Mouse (Mus musculus) hindbrain, postnatal 0 days (tissue): ENCODE measurements around the gene Cep135. TPM values are rescaled to one million over a fixed set of nuclear protein-coding genes. Genes with fewer than 3 reads are reported as not detected.

Experiments
- ATAC-seq: fragments of 200-750 bp; cut with Nextera tagmentation; 2 replicates; pipeline ENCODE4 v1.8.0; 2017; ENCODE audit warnings: mild to moderate bottlenecking, moderate TSS enrichment, moderate library complexity
- DNase-seq: peaks from one replicate; pipeline ENCODE4 v3.0.0-alpha.2; 2015; ENCODE audit warnings: low spot score
- H3K27ac ChIP-seq: fragments of 300-500 bp; sonication (generic); 2 replicates; pipeline ENCODE4 v1.5.1; 2014; ENCODE audit warnings: mild to moderate bottlenecking
- H3K27me3 ChIP-seq: fragments of 300-500 bp; sonication (generic); 2 replicates; pipeline ENCODE4 v1.6.1; 2014; ENCODE audit warnings: low read length, mixed read lengths; ENCODE audit not compliant: insufficient read depth
- H3K36me3 ChIP-seq: fragments of 300-500 bp; sonication (generic); 2 replicates; pipeline ENCODE4 v1.6.1; 2014; ENCODE audit warnings: low read length, mixed read lengths; ENCODE audit not compliant: insufficient read depth
- H3K4me1 ChIP-seq: fragments of 300-500 bp; sonication (generic); 2 replicates; pipeline ENCODE4 v1.6.1; 2014; ENCODE audit warnings: antibody characterized with exemption, low read length, mixed read lengths; ENCODE audit not compliant: insufficient read depth
- H3K4me2 ChIP-seq: fragments of 300-500 bp; sonication (generic); 2 replicates; pipeline ENCODE4 v1.6.1; 2014; ENCODE audit warnings: low read depth, mild to moderate bottlenecking, low read length, moderate library complexity, mixed read lengths
- H3K4me3 ChIP-seq: fragments of 300-500 bp; sonication (generic); 2 replicates; pipeline ENCODE4 v1.5.1; 2014; ENCODE audit warnings: low read length
- H3K9ac ChIP-seq: fragments of 300-500 bp; sonication (generic); replicated peaks from 2 replicates; pipeline ENCODE4 v1.6.1; 2014; ENCODE audit warnings: mild to moderate bottlenecking, low read length, moderate library complexity, mixed read lengths
- H3K9me3 ChIP-seq: fragments of 300-500 bp; sonication (generic); 2 replicates; pipeline ENCODE4 v1.6.1; 2016; ENCODE audit warnings: low read length, mixed read lengths
- CTCF ChIP-seq: IDR thresholded peaks from 2 replicates; pipeline ENCODE4 v1.5.1; 2016; ENCODE audit warnings: antibody characterized with exemption, control low read depth, low read depth
- WGBS: fragments of 180-500 bp; shearing (Covaris S2); extraction: QIAGEN DNeasy Blood & Tissue Kit; methylation state at CpG from one replicate; pipeline ENCODE4 v1.1.7; 2014; 5-methylcytosine and 5-hydroxymethylcytosine counted together
- polyA plus RNA-seq: library from polyadenylated mRNA; unstranded; fragments of >200 nt; fragmentation: Nextera tagmentation; extraction: Ambion mirVana; gene quantifications from 2 replicates; pipeline ENCODE4 v1.2.1, GENCODE M21; 2015
- total RNA-seq: library from RNA; depleted of rRNA; stranded (reverse); fragments of >200 nt; gene quantifications from 2 replicates; pipeline ENCODE4 v1.2.3, GENCODE M21; 2014; rRNA removed

Gene Cep135
- total RNA-seq (3.0 and 4.0 TPM in 2 replicates), polyA plus RNA-seq (2.6 and 3.3 TPM in 2 replicates)

DNA sequence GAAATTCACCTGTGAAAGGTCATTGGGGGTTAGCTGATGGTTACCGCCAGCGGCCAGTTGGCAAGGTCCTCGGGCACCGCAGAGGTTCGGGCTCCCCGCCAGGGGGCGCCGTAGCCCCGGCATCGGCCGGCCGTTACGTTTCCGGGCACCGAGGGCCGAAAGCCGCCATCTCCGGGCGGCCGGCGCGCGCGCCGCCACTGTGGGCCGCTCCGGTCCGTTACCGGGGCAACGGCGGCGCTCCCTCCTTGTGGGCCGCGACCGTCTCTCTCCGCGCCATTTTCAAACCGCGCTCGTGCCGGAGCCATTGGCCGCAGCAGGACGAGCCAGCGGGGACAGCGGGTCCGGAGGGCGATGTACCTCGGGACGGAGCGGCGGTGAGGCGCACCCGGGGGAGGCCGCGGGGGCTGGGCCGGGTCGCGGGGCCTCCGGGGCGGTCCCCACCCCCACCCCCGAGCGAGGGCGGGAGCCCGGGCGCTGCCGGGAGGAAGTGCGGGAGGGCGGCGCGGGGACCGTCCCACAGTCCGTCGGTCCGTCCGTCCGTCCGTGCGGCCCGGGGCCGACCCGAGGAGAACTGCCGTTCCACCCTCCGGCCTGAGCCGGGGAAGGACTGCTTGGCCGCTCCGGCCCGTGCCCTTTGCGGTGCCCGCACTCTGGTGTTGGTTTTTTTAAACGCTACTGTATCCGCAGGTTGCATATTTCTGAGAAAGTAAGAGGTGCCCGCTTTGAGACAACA is at the start of gene Cep135:
Gene Cep135 (plus strand): TSS at position 148 of the 733 bp plus-strand sequence.
- H3K4me1 ChIP-seq, result no peaks in the 10 kb centered on the region
- peak; percentile 72 for TF ChIP-seq CTCF
- H3K4me3 ChIP-seq, result peak within 1 kb of the TSS; percentile 88
- no peaks in the 10 kb centered on the region for H3K27me3 ChIP-seq
- H3K27ac ChIP-seq, result peak within 1 kb of the TSS; percentile 83
- DNase-seq, result peak; percentile 95
- peak within 1 kb of the TSS; percentile 81 for H3K4me2 ChIP-seq
- H3K9me3 ChIP-seq, result no peaks in the 10 kb centered on the region
- 2% methylated on average over 75 of the region's 92 CpGs for WGBS
- peak within 1 kb of the TSS; percentile 77 for H3K9ac ChIP-seq
- ATAC-seq, result peak; percentile 99
- H3K36me3 ChIP-seq, result peaks cover 11% of the 10 kb centered on the region; the same call in 1 of the 2 replicates

- no peak overlapping the region for H3K27ac ChIP-seq
- no peak overlapping the region for H3K4me2 ChIP-seq
- no peak overlapping the region for H3K4me3 ChIP-seq
- no peak overlapping the region for H3K9ac ChIP-seq
- WGBS, result 65% methylated on average over 8 of the region's 8 CpGs
- H3K4me1 ChIP-seq, result no peaks in the 10 kb centered on the region
- TF ChIP-seq CTCF, result no peak
- no peaks in the 10 kb centered on the region for H3K27me3 ChIP-seq
- DNase-seq, result peak; percentile 4
- no peaks in the 10 kb centered on the region for H3K9me3 ChIP-seq
- no peak for ATAC-seq
- H3K36me3 ChIP-seq, result peaks cover 53% of the 10 kb centered on the region
Observed at GRCm38 (mm10) chr5:76540181-76540580, 48.3 kb upstream of the Cep135 start.

DNA sequence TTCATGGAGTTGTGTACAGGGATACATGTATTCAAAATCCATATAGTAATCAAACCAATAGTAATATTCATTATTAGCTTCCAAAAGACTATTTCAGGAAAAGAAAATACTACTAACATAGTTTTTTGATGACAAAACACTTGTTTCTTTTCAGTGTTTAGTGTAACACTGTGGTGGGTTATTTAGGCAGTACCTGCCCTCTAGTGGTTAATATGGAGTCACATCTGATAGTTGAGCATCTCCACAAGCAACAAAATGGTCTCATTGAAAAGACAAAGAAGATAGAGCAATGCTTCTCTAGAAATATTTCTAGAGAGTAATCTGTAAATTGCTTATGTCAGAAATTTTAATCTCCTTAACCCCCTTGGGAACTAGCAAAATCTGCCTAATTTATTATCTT is 47.7 kb upstream of the Cep135 start:
- H3K36me3 ChIP-seq, result peaks cover 52% of the 10 kb centered on the region
- ATAC-seq, result peak; percentile 63; the same call in 1 of the 2 replicates
- no peak overlapping the region for H3K9ac ChIP-seq
- DNase-seq, result peak; percentile 59
- H3K4me3 ChIP-seq, result no peak overlapping the region
- no peaks in the 10 kb centered on the region for H3K9me3 ChIP-seq
- TF ChIP-seq CTCF, result peak; percentile 74
- no peaks in the 10 kb centered on the region for H3K27me3 ChIP-seq
- H3K4me2 ChIP-seq, result no peak overlapping the region
- no peaks in the 10 kb centered on the region for H3K4me1 ChIP-seq
- no peak overlapping the region for H3K27ac ChIP-seq

DNA sequence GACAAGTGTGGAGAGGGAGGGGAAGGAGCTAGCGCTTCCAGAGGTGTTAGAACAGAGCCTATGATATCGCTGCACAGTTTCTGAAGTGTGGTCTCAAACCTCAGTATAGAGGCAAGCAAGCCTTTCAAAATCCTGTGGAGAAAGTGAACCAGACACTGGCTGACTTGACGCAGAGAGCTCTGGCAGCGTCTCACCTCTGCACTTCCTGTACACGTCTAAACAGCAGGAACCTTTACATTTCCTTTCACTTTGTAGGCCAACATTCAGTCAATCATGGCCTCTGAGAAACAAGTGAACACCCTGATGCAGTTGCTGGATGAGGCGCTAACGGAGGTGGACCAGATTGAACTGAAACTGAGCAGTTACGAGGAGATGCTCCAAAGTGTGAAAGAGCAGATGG is 45.3 kb upstream of the Cep135 start:
- H3K36me3 ChIP-seq, result peaks cover 49% of the 10 kb centered on the region
- H3K27ac ChIP-seq, result no peak overlapping the region
- TF ChIP-seq CTCF, result no peak
- H3K27me3 ChIP-seq, result no peaks in the 10 kb centered on the region
- H3K9me3 ChIP-seq, result no peaks in the 10 kb centered on the region
- no peak overlapping the region for H3K9ac ChIP-seq
- H3K4me3 ChIP-seq, result no peak overlapping the region
- ATAC-seq (no peak), DNase-seq (no peak)
- 93% methylated on average over 8 of the region's 8 CpGs for WGBS
- no peaks in the 10 kb centered on the region for H3K4me1 ChIP-seq
- H3K4me2 ChIP-seq, result no peak overlapping the region

- WGBS, result 90% methylated on average over 8 of the region's 8 CpGs
- ATAC-seq (no peak), DNase-seq (no peak)
- no peak overlapping the region for H3K27ac ChIP-seq
- no peak overlapping the region for H3K4me3 ChIP-seq
- H3K4me2 ChIP-seq, result no peak overlapping the region
- H3K4me1 ChIP-seq, result no peaks in the 10 kb centered on the region
- TF ChIP-seq CTCF, result no peak
- H3K27me3 ChIP-seq, result no peaks in the 10 kb centered on the region
- no peak overlapping the region for H3K9ac ChIP-seq
- peaks cover 12% of the 10 kb centered on the region; the same call in 1 of the 2 replicates for H3K36me3 ChIP-seq
- H3K9me3 ChIP-seq, result no peaks in the 10 kb centered on the region
Observed at GRCm38 (mm10) chr5:76550426-76550825, 38.1 kb upstream of the Cep135 start.

- ATAC-seq, result peak; percentile 49; the same call in 1 of the 2 replicates
- H3K36me3 ChIP-seq, result peaks cover 46% of the 10 kb centered on the region
Observed at GRCm38 (mm10) chr5:76565321-76565720, 23.2 kb upstream of the Cep135 start.

DNA sequence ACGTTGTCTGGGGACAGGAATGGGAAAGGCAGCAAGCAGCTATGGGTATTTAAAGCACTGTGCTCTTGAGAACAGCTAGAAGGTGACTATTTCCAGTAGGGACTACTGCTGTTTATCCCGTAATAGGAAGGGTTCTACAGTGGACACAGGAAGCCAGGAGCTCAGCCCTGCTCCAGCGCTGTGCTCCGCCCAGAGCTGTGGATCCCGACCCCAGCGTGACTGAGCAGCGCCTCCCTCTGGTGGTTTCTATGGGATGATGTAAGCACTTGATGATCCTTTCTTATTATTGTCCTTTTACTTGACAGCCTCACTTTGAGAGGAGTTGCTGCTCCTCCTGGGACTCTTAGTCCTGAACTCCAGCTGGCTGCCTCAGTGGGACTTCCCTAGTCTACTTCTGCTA is 14.2 kb upstream of the Cep135 start:
- H3K4me1 ChIP-seq, result no peaks in the 10 kb centered on the region
- H3K36me3 ChIP-seq, result peaks cover 18% of the 10 kb centered on the region
- H3K9ac ChIP-seq, result no peak overlapping the region
- H3K9me3 ChIP-seq, result no peaks in the 10 kb centered on the region
- no peak overlapping the region for H3K4me2 ChIP-seq
- 74% methylated on average over 7 of the region's 7 CpGs for WGBS
- H3K4me3 ChIP-seq, result no peak overlapping the region
- no peak overlapping the region for H3K27ac ChIP-seq
- no peaks in the 10 kb centered on the region for H3K27me3 ChIP-seq
- DNase-seq (no peak), ATAC-seq (no peak)
- no peak for TF ChIP-seq CTCF

More at GRCm38 (mm10) chr5:76565321-76565720, 23.2 kb upstream of the Cep135 start:
- WGBS, result 38% methylated on average over 3 of the region's 3 CpGs
- H3K4me1 ChIP-seq, result no peaks in the 10 kb centered on the region
- no peak overlapping the region for H3K27ac ChIP-seq
- no peak overlapping the region for H3K4me3 ChIP-seq
- H3K4me2 ChIP-seq, result no peak overlapping the region
- no peaks in the 10 kb centered on the region for H3K27me3 ChIP-seq
- TF ChIP-seq CTCF, result peak; percentile 99
- H3K9ac ChIP-seq, result no peak overlapping the region
- DNase-seq, result peak; percentile 80
- no peaks in the 10 kb centered on the region for H3K9me3 ChIP-seq
